Mouse (Mus musculus) small intestine, adult 2 months (tissue): Measurements from ENCODE around the gene 4921530L21Rik.

Experiments
- CTCF ChIP-seq: fragments of 200-500 bp; IDR thresholded peaks from 2 replicates; pipeline ENCODE4 v1.5.1; 2012; ENCODE audit warnings: low read depth, mild to moderate bottlenecking, control low read depth, inconsistent platforms, low read length, moderate library complexity, mixed read lengths; ENCODE audit not compliant: insufficient replicate concordance, insufficient read length; ENCODE audit errors: extremely low read depth
- POLR2A ChIP-seq: fragments of 200-500 bp; IDR thresholded peaks from 2 replicates; pipeline ENCODE4 v1.6.1; 2012; ENCODE audit warnings: low read depth, mild to moderate bottlenecking, control low read depth, inconsistent platforms, low read length, moderate library complexity

- TF ChIP-seq CTCF: no peak
- no peak for TF ChIP-seq POLR2A
Observed at GRCm38 (mm10) chr14:95862981-95863380, 18.1 kb upstream of the 4921530L21Rik start.
